Mouse (Mus musculus) mammary gland, adult 2 months (tissue): ENCODE data around the gene Nuak1. TPM values are rescaled to one million over a fixed set of nuclear protein-coding genes. Genes with fewer than 3 reads are reported as not detected.

Experiments used
- polyA plus RNA-seq: library from polyadenylated mRNA; depleted of rRNA; stranded (reverse); fragments of >200 nt; gene quantifications from 2 replicates; pipeline ENCODE4 v1.2.3, GENCODE M21; 2012; ENCODE audit warnings: low replicate concordance; rRNA removed

The Nuak1 gene
- polyA plus RNA-seq, result 8.0 and 11.5 TPM in 2 replicates

GRCm38 (mm10) chr10:84440541-84441433 is at the start of gene Nuak1:
TSS of gene Nuak1 (minus strand) at chr10:84440597.

Other genes with a start within 250 kb of the Nuak1 start
- gene Ckap4, start 93.5 kb upstream of the Nuak1 start, polyA plus RNA-seq, result 13.8 and 25.0 TPM in 2 replicates
- 68.2 and 68.9 TPM in 2 replicates for gene Tcp11l2, start 136.0 kb upstream of the Nuak1 start, polyA plus RNA-seq
- gene Polr3b, start 181.7 kb upstream of the Nuak1 start, polyA plus RNA-seq, result 3.2 and 4.5 TPM in 2 replicates